Mouse (Mus musculus): Measurements from ENCODE around the gene Gm3404.
"Not testable (repeated sequence)": the region's sequence is repeated elsewhere in the genome, so short reads cannot be mapped to it uniquely, and the experiment has no call there.

Gm3404 gene

DNA sequence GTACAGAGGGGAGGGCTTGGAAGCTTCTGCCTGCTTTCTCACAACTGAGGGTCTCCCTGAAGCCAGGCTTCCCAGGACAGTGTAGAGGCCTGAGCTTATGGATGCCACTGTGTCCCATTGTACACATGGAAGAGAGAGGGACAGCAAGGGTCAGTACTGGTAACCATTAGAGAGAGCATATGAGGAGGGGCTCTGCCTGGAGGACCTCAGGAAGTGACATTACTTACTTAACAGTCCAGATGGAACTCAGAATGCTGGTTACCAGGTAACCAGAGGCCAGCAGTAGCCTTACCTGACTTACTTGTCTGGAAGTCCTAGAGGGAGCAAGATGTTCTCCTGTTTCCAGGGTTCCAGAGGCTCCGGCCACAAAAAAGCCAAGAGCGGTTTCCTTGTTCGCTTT lies at the start of gene Gm3404:
TSS of gene Gm3404 (plus strand) at position 301 of the 400 bp plus-strand sequence.
- not testable (repeated sequence) for DNase-seq (ENCODE audit: low read depth)

DNA sequence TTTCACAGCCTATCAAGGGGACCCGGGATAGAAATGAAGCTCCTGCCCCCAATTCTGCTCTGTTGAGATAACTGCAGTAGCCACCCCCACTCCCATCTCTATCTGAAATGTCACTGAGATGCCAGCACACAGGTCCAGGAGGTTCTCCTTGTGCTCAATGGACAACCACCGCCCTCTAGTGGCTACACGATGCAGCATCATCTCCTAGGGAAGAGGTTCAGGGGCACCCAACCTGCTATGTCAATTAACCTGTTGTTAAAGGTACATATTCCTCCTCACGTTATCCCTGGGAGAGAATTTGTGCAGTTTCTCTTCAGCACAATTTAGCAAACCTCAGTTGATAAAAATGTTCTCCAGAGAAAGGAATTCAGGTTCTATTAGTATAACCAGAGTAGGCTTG lies 46.0 kb upstream of the Gm3404 start:
- peak; percentile 24 for DNase-seq (ENCODE audit: low read depth)

DNA sequence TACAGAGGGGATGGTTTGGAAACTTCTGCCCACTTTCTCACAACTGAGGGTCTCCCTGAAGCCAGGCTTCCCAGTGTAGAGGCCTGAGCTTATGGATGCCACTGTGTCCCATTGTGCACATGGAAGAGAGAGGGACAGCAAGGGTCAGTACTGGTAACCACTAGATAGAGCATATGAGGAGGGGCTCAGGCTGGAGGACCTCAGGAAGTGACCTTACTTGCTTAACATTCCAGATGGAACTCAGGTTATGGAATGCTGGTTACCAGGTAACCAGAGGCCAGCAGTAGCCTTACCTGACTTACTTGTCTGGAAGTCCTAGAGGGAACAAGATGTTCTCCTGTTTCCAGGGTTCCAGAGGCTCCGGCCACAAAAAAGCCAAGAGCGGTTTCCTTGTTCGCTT lies 43.9 kb upstream of the Gm3404 start, which contains the start of gene Gm6408:
TSS of gene Gm6408 (plus strand) at position 301 of the 400 bp plus-strand sequence.
- DNase-seq (ENCODE audit: low read depth) = not testable (repeated sequence)

DNA sequence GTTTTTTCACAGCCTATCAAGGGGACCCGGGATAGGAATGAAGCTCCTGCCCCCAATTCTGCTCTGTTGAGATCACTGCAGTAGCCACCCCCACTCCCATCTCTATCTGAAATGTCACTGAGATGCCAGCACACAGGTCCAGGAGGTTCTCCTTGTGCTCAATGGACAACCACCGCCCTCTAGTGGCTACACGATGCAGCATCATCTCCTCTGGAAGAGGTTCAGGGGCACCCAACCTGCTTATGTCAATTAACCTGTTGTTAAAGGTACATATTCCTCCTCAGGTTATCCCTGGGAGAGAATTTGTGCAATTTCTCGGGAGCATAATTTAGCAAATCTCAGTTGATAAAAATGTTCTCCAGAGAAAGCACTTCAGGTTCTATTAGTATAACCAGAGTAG lies 36.6 kb upstream of the Gm3404 start:
- DNase-seq (ENCODE audit: low read depth) = not testable (repeated sequence)

DNA sequence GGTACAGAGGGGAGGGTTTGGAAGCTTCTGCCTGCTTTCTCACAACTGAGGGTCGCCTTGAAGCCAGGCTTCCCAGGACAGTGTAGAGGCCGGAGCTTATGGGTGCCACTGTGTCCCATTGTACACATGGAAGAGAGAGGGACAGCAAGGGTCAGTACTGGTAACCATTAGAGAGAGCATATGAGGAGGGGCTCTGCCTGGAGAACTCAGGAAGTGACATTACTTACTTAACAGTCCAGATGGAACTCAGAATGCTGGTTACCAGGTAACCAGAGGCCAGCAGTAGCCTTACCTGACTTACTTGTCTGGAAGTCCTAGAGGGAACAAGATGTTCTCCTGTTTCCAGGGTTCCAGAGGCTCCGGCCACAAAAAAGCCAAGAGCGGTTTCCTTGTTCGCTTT lies 34.5 kb upstream of the Gm3404 start, which contains the start of gene Gm6370:
TSS of gene Gm6370 (plus strand) at position 301 of the 400 bp plus-strand sequence.
- DNase-seq (ENCODE audit: low read depth) = not testable (repeated sequence)

DNA sequence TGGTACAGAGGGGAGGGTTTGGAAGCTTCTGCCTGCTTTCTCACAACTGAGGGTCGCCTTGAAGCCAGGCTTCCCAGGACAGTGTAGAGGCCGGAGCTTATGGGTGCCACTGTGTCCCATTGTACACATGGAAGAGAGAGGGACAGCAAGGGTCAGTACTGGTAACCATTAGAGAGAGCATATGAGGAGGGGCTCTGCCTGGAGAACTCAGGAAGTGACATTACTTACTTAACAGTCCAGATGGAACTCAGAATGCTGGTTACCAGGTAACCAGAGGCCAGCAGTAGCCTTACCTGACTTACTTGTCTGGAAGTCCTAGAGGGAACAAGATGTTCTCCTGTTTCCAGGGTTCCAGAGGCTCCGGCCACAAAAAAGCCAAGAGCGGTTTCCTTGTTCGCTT lies 23.5 kb upstream of the Gm3404 start, which contains the start of gene 4930449I24Rik:
TSS of gene 4930449I24Rik (plus strand) at position 301 of the 400 bp plus-strand sequence.
- not testable (repeated sequence) for DNase-seq (ENCODE audit: low read depth)

DNA sequence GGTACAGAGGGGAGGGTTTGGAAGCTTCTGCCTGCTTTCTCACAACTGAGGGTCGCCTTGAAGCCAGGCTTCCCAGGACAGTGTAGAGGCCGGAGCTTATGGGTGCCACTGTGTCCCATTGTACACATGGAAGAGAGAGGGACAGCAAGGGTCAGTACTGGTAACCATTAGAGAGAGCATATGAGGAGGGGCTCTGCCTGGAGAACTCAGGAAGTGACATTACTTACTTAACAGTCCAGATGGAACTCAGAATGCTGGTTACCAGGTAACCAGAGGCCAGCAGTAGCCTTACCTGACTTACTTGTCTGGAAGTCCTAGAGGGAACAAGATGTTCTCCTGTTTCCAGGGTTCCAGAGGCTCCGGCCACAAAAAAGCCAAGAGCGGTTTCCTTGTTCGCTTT lies 11.8 kb upstream of the Gm3404 start, which contains the start of gene Gm3402:
TSS of gene Gm3402 (plus strand) at position 301 of the 400 bp plus-strand sequence.
- DNase-seq (ENCODE audit: low read depth) = not testable (repeated sequence)

DNA sequence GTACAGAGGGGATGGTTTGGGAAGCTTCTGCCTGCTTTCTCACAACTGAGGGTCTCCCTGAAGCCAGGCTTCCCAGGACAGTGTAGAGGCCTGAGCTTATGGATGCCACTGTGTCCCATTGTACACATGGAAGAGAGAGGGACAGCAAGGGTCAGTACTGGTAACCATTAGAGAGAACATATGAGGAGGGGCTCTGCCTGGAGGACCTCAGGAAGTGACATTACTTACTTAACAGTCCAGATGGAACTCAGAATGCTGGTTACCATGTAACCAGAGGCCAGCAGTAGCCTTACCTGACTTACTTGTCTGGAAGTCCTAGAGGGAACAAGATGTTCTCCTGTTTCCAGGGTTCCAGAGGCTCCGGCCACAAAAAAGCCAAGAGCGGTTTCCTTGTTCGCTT lies 11.7 kb downstream of the Gm3404 start, which contains the start of gene Gm3409:
TSS of gene Gm3409 (plus strand) at position 301 of the 400 bp plus-strand sequence.
- not testable (repeated sequence) for DNase-seq (ENCODE audit: low read depth)

DNA sequence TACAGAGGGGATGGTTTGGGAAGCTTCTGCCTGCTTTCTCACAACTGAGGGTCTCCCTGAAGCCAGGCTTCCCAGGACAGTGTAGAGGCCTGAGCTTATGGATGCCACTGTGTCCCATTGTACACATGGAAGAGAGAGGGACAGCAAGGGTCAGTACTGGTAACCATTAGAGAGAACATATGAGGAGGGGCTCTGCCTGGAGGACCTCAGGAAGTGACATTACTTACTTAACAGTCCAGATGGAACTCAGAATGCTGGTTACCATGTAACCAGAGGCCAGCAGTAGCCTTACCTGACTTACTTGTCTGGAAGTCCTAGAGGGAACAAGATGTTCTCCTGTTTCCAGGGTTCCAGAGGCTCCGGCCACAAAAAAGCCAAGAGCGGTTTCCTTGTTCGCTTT lies 30.2 kb downstream of the Gm3404 start, which contains the start of gene Gm3415:
TSS of gene Gm3415 (plus strand) at position 301 of the 400 bp plus-strand sequence.
- not testable (repeated sequence) for DNase-seq (ENCODE audit: low read depth)

DNA sequence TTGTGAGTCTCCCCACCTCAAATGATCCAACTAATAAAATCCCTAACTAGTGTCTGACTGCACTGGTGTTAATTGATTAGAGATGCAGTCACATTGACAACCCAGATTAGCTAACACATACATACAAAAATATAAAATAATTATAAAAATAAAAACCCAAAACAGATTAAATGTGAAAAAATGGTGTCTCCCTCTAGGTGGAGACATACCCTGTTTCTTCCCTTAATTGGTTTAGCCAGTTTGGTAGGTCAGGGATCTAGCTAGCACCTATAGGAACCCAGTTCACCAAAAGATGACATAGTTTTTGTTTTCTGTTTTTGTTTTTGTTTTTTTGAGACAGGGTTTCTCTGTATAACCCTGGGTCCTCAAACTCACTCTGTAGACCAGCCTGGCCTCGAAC lies 38.7 kb downstream of the Gm3404 start:
- DNase-seq (ENCODE audit: low read depth) = no peak

DNA sequence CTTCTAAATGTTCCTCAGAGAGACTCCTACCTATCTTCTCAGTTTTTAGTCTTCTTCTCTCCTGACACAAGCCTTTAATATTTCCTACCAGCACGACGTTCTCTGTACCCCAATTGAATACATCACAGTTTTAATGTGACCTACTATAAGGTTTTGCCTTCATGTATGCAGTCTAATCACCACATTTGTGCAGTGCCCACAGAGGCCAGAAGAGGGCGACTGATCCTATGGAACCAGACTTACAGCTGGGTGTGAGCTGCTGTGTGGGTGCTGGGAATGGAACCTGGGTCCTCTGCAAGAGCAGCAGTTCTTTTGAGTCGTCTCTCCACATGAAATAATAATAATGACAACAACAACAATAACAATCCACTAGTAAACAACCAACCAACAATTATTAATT lies 41.5 kb downstream of the Gm3404 start:
- DNase-seq (ENCODE audit: low read depth) = no peak

DNA sequence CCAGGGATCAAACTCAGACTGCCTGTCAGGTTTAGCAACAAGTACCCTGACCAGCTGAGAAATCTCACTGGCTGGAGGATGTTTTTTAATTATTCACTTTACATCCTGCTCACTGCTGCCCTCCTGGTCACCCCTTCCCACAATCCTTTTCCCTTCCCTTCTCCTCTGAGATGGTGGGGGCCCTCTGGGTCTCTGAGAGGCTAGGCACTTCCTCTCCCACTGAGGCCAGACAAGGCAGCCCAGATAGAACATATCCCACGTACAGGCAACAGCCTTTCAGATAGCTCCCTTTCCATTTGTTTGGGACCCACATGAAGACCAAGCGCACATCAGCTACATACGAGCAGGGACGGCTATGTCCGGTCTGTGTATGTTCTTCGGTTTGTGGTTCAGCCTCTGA lies 44.6 kb downstream of the Gm3404 start:
- not testable (repeated sequence) for DNase-seq (ENCODE audit: low read depth)

DNA sequence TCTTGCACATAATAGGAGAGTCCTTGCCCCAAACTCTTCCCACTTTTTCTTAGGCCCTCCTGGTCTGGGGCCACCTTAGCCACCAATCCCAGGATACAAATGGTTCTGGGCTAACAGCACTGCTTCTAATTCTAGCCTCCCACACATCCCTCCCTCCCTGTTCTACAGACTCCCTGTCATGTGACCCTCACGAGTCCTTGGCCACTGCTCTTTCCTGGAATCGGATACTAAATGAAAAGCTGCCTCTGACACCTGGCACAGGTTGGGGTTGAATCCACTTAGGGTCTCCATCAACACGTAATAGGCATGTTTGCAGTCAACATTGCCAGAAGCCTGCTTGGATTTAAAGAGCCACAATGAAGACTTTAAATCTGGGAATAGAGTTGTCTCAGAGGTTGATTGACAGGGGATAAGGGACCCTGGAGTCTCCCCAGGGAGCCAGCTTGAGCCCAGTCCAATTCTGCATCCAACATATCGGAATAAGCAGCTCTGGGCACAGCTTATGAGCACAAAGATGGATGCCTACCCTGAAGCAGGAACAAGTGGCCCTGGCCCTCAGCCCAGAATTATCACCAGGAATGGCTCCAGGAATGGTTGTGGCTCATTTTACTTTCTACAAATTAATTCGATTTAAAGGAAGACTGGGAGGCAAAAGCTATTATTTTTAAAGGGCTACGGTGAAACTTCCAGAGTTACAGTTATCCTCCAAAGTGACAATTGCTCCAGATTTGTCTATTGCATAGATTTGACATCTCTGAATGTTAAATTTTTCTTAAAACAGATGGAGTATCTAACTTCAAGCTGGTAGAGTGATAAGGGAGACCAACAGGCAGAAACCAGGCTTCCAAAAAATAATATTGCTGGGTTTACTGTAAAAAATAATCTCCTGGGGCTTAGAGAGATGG lies 46.5 kb downstream of the Gm3404 start:
- DNase-seq (ENCODE audit: low read depth) = not testable (repeated sequence)

DNA sequence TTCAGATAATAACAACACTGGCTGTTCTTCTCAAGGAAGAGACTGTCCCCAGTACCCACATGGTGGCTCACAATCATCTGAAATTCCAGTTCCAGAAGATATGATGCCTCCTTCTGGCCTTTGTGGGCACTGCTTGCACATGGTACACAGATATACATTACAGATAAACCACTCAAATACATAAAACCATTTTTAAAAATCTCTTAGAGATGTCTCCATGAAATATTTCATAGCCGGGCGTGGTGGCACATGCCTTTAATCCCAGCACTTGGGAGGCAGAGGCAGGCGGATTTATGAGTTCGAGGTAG lies 47.1 kb downstream of the Gm3404 start:
- not testable (repeated sequence) for DNase-seq (ENCODE audit: low read depth)

DNA sequence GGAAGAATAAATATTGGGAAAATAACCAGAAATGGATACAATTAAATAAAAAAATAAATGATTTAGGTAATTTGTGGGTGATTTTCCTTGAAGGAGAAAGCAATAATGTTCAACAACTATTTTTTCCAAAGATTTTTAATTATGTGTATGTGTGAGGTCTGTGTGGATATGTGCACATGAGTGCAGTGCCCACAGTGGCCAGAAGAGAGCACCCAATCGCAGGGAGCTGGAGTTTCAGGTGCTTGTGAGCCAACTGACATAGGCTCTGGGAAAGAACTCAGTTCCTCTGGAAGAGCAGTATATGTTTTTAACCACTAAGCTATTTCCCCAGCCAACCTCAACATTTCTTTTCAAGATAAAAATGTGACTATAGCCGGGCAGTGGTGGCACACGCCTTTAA lies 51.1 kb downstream of the Gm3404 start:
- DNase-seq (ENCODE audit: low read depth) = no peak
